Mouse (Mus musculus) kidney, adult 11 months (tissue): ENCODE measurements around the gene Btbd6.

ENCODE experiments used
- DNase-seq: peaks from one replicate; pipeline ENCODE4 v3.0.0; 2022

Btbd6 gene

GRCm38 (mm10) chr12:112976371-112977073 lies at the start of gene Btbd6:
Gene Btbd6 (plus strand): TSS chr12:112976482.
- DNase-seq = peak; percentile 91

- DNase-seq = no peak
These were observed 49.0 kb upstream of the Btbd6 start for GRCm38 (mm10) chr12:112927265-112927664.

GRCm38 (mm10) chr12:112928401-112929241 lies 47.7 kb upstream of the Btbd6 start:
- no peak for DNase-seq

- no peak for DNase-seq
These were observed 46.5 kb upstream of the Btbd6 start, which contains the start of gene Jag2 for GRCm38 (mm10) chr12:112929562-112930352. Gene Jag2 (minus strand): TSS chr12:112929776.

- DNase-seq = no peak
These were observed 43.6 kb upstream of the Btbd6 start for GRCm38 (mm10) chr12:112932647-112933046.

GRCm38 (mm10) chr12:112937906-112938305 lies 38.4 kb upstream of the Btbd6 start:
- no peak for DNase-seq

GRCm38 (mm10) chr12:112938366-112938765 lies 37.9 kb upstream of the Btbd6 start:
- DNase-seq = no peak

GRCm38 (mm10) chr12:112938873-112939565 lies 37.3 kb upstream of the Btbd6 start:
- DNase-seq = no peak

- DNase-seq = no peak
These were observed 36.0 kb upstream of the Btbd6 start for GRCm38 (mm10) chr12:112940238-112940637.

- DNase-seq = no peak
These were observed 35.6 kb upstream of the Btbd6 start for GRCm38 (mm10) chr12:112940710-112941109.

- peak; percentile 48 for DNase-seq
These were observed 35.0 kb upstream of the Btbd6 start for GRCm38 (mm10) chr12:112941156-112941775.

GRCm38 (mm10) chr12:112941776-112942713 lies 34.2 kb upstream of the Btbd6 start, which contains the start of gene Nudt14:
Gene Nudt14 (minus strand): TSS chr12:112942124.
- peak; percentile 78 for DNase-seq

- no peak for DNase-seq
These were observed 32.6 kb upstream of the Btbd6 start for GRCm38 (mm10) chr12:112943669-112944068.

GRCm38 (mm10) chr12:112947307-112947706 lies 29.0 kb upstream of the Btbd6 start:
- no peak for DNase-seq

- DNase-seq = peak; percentile 82
These were observed 26.1 kb upstream of the Btbd6 start for GRCm38 (mm10) chr12:112950040-112950760.

- no peak for DNase-seq
These were observed 25.5 kb upstream of the Btbd6 start for GRCm38 (mm10) chr12:112950761-112951129.

- no peak for DNase-seq
These were observed 25.0 kb upstream of the Btbd6 start for GRCm38 (mm10) chr12:112951150-112951842.

GRCm38 (mm10) chr12:112952433-112952832 lies 23.8 kb upstream of the Btbd6 start:
- DNase-seq = peak; percentile 59

GRCm38 (mm10) chr12:112952926-112953565 lies 23.2 kb upstream of the Btbd6 start:
- DNase-seq = no peak
